Mouse (Mus musculus): ENCODE results near the gene Adcy5.

The Adcy5 gene

DNA sequence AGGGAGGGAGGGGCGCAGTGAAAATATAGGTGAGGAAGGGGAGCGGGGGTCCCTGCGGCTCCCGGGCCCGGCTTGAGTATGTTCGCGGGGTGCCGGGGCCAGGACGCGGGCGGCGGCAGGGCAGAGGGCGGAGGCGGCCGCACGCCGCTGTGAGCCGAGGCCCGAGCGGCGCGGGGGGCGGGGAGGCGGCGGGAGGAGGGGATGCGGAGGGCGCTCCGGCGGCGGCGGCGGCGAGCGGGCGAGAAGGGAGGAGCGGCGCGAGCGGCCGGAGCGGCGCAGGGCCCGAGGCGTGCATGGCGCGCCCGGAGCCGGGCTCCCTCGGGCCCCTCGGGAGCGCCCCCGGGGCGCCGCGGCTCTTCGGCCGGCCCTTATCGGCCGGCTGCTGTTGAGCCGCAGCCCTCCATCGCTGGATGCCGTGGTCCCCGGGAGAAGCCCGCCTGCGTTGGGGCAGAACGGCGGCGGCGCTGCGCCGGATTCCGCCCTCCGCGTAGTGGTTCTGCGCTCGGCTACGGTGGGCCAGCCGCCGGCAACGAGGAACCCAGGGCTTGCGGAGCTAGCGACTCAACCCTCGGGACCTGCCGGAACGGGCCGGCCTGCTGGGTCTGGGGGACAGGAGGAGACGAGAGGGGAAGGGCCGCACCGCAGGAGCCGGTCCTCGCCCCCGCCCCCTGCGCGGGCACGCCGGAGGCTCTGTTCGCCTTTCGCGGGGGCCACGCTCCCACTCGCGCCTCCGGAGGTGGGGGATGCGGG lies at the start of gene Adcy5:
Gene Adcy5, plus strand, starts transcription at position 237 of the 750 bp plus-strand sequence.
- DNase-seq: peak in 1 of 2 experiments; percentile 5

DNA sequence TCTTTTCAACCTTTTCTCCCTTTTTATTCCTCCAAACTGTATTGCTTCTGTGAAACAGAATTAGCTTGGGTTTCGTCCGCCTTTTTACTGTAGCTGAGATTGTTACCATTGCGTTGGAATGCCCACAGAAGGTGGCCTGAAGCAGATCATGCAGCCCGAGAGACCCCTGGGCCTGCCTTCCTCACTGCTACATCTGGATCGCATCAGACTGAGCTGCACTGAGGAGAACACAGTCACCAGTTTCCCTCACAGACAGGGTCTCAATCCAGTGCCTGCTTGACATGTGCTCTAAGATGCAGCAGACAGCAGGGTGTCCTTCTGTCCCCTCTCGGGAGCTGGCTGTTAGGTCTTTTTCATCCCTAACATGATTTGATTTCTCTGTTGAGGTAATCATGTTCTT lies 46.7 kb upstream of the Adcy5 start:
- no peak for DNase-seq

DNA sequence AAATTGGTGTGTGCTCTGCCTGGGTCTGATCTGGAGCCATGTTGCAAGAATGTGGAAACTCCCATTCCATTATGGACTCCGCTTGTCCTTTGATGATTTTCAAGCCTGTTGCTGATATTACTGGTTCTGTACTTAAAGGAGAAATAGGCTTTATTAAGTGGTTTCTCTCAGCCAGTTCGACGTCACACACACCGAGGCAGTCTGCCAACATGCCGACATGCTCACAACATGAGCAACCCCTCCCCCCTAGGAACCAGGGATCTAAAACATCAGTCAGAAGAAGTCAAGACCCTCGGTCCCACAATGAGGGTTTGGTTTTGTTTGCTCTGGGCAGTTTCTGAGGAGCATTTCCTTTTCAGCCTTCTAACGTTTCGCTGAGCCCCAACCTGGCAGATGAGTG lies 45.5 kb upstream of the Adcy5 start:
- DNase-seq: no peak

DNA sequence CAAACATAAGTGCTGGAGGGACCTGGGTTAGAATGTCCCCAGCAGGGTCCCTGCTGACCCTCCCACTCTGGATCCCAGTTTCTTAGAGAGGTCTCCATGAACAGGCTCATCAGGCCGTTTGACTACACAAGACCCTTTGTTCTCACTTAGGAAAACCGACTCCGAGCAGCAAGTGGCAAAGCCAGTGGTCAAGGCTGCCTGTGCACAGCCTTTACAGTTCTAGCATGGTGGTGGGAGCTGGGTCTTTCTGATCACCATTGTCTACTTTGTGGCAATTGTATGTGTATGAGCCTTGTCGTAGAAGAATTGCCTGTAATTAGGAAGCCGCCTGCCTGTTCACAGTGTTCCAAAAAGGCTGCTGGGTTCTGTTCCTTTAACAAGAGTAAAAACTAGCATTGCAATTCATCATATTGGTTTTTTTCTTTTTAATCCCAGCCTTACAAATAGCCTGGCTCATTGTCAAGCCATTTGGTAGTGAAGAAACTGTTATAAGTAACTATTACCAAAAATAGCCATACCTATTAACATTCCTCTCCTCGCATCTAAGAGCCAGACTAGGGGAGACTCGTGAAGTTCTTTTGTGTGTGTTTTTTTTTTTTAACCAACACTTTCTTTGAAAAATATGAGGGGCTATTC lies 44.9 kb upstream of the Adcy5 start:
- no peak for DNase-seq

DNA sequence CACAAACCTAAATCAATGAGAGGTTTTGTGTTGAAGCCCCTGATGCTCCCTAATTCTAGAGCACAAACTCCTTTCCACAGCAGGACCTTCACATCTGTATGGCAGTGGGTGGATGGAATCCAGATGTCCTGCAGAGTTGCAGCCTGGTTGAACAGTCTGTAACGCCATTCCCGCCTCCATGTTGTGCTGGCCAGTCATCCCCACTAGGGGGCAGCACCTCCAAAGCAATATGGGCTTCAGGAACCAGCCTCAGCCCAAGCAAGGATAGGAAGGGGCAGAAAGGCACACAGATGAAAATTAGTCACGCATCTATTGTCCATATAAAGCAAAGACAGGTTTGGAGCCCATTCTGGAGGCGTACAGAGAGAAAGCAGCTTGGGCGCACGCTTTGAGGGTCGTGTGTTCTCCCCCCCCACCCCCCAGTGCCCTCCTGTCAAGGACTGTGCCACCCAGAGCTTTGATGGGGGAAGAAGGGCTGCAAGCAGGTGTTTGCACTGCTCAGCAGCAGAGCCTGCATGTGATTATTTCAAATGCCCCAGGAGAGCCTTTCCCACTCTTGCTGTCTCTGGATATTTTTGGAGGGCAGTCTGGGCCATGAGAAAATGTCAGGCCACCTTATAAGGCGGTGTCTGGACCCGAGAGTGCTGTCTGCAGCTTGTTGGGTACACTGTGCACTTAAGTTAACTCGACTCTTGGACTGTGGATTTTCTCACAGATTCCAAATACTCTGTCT lies 44.1 kb upstream of the Adcy5 start:
- DNase-seq: peak; percentile 30 to 69

DNA sequence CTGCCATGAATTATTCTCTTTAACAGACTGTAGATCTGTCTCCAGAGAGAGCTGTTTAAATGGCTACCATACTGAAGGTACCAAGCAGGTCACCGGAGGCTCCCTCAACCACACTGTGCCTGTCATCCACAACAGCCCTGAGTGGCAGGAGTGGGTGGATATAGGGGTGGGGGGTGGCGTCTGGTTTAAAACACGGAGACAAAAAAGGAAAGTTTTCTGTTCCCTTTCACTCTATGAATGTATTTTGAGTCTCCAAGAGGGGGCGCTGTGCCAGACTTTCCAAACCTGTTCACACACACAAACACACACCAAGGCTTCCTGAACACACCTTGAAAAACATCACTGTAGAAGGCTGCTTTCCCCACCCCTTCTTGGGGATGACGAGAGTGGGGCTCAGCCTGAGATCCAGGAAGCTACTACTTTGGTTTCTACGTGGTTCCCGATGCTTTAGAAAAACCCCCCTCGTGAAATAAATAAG lies 43.5 kb upstream of the Adcy5 start:
- DNase-seq: no peak

DNA sequence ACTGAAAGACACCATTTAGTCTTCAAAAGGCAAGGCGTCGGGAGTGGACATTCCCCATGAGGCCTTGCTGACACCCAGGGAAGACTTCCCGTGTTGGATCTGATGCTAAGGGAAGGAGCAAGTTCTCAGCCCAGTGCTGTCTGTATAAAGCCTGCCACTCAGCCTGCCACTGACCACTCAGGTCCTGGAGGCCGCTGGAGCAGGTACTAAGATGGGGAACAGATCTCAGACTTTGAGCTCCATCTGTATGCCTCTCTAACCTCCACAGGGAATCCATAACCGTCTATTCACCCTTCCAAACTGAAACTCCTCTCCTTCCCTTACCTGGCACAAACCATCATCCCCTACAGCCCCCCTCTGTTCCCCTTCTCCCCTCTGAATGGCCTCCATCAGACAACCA lies 41.2 kb upstream of the Adcy5 start:
- no peak for DNase-seq

DNA sequence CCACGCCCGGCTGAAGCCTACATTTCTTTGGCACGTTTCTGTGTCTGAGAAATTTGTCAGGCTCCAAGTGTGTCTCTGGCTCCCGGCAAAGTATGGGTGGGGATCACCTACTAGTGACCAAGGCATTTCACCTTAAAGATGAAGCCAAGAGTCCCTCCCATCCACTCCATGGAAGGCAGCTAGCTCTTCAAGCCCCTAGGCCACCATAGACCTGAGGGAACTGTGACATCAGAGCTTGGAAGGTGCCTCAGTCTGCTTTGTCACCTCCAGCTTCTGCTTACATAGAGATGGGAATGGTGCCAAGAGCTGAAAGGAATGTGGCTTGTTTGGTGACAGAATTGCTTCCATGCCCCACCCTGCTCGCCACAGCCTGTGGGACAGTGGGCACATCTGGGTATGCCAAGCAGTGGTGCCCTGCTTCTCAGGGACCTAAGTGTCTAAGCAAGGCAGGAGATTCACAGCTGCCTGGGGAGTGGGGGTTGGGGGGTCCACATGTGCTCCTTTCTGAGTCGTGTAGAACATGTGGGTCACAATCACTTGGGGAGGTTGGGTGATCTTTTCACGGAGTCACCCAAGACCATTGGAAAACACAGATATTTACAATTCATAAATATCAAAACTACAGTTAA lies 38.2 kb upstream of the Adcy5 start:
- no peak for DNase-seq

DNA sequence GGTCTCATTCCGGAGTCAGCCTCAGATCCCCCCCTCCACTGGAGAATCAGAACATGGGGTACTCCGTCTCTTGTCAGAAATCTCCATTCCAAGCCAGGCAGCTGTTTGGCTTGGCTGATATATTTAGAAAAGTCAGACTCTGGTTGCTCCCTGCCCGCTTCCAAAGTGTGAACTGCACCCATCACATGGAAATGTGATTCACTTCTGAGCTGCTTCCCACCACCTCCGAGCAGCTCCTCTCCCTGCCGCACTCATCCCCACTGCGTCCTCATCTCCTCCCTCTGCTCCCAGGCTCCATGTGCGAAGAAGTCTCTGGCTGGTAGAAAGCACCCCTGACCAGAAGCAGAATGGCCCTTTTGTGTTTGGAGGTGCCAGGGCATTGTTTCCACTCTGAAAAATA lies 37.2 kb upstream of the Adcy5 start:
- DNase-seq: no peak

DNA sequence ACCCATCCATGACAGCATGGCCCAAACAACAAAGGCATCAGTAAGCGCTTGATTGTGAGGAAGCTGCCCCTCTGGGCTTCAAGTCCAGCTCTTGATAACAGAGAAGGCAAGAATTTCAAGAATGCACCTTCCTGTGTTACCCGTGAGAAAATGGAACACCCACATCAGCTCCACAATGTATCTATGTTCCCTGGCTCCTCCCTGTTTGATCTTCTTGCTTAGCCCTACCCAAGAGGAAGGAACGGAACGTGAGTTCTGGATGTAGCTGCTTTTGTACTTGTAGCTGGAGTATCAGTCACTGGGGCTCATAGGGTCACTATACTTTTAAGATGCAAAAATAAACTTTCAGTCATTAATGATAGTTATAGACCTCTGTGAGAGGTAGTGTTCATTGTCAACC lies 34.1 kb upstream of the Adcy5 start:
- no peak for DNase-seq

DNA sequence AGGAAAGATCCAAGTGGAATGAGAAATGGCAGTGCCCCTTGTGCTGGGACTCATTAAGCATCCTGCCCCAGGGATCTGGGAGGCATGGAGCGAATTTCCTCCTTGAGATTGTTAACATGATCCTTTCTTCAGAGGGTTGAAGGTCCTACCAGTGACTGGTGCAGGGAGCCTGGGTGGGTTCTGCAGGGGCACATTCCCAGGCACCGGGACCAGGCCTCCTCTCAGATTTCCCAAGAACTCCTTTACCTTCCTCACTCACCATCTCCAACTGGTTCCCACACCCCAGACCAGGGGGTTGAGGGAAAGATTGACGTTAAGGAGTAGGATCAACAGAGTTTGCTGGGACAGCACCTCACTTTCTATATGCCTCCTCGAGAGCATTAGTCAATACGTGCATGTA lies 27.4 kb upstream of the Adcy5 start:
- DNase-seq: no peak

DNA sequence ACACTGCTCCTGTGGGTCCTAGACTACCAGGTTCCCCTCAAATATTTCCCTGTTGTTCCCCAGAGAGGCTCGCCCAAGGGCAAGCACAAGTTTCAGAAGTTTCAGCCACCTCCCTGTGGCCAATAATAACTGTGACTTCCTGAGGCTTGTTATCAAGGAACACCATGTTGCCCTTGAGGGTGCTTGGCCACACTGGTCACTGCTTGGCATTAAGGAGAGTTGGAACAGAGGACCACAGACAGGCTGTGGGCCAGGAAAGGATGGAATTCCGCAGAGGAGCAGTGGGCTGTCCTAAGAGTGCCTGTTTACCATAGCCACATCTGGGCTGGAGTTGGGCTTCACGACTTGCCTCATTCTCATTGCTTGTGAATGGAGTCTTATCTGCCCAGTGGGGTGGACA lies 24.5 kb upstream of the Adcy5 start:
- DNase-seq: no peak

DNA sequence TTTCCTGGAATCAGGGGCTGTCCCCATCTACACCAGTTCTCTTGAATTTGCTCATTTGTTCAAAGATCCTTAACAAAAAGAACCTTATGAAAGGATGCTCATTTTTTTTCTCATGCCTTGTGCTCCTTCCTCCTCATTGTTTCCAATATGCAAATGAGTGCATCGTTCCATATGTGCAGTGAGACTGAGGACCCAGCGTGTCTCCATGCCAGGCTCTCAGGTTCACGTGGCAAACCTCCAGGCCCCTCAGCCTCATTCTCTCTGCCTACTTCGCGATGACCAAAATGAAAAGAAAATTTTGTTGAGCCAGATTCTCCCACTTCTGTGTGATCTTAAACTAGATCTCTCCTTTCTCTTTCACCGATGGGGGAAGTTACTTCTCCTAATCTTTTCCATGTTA lies 15.3 kb upstream of the Adcy5 start:
- no peak for DNase-seq

DNA sequence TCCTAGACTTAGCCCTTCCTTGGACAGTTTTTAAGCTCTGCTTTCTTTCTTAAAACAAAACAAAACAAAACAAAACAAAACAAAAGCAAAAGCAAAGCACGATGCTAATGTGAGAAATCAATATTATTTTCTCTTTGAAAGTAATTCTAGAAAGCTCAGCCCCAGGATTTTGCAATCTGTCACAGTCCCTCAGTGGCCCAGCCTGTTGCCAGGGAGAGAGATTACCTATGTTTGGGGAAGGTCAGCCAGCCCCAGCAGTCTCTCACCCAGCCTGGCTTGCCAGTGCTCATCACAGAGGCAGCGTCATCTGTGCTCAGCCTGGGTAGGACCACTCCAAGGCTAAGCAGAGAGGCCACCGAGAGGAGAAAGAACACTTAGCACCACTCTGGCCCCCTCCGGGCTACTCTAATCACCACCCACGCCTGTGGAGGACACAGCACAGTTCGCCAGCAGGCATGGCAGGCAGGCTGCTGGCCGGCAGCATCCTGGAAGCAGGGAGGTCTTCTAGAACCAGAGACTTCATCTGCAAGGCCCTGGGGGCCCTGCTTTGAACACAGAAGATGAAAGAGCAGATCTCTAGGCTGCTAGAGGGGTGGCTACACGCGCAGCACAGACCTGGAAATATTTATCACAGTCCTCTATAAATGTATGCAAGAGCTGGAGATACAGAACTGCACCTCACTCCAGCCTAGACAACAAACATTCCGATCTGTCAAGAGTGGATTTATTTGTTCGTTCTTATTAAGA lies 14.6 kb upstream of the Adcy5 start:
- no peak for DNase-seq

DNA sequence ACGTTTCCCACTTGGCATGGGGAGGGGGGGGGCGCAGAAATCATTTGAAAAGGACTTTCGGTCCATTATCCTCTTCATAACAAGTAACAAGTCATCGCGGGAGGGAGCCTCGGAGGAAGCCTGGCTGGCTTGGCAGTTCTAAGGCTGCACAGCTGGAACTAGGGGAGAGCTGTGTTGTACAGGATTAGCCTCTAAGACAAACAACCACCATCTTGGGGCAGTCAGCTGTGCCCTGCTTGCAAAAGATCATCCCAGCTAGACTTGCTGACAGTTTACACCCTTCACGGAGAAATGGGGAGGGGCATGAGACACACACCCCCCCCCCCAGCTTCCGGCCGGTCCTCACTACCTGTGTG lies 14.1 kb upstream of the Adcy5 start:
- no peak for DNase-seq

DNA sequence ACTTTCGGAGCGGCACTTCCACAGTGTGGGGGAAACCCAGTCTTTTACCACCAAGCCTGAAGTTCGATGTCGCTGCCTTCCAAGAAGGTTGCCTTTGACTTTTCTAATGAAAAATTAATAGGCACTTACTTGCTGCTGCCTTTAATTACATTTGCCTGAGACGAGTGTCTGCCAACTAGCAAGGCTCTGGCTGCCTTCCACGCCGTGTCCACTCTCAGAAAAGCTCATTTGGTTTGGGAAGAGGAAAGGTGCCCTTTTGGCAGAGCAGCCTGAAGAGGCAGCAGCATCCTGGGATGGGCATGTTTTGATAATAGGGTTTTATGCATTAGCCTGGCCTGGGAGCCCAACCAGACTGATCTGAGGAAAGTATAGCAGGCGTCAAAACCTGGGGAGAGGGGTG lies 12.8 kb upstream of the Adcy5 start:
- no peak for DNase-seq

DNA sequence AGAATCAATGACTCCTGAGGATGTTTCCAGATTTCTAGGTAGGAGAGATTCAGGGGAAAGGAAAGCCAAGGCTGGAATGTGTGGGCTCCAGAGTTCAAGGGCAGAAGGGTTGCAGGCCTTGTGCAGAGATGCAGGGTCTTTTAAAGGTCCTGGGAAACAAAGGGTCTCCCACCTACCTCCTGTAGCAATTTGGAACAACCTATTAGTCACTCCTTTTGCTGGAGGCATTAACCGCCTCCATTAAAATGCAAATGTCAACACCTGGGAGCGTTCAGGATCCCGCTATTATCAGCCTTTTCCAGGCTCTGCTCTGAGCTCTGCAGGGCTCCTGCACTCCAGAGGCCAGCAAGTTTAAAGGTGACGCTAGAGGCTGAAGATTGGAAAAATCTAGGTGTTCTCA lies 8.5 kb upstream of the Adcy5 start:
- DNase-seq: no peak

DNA sequence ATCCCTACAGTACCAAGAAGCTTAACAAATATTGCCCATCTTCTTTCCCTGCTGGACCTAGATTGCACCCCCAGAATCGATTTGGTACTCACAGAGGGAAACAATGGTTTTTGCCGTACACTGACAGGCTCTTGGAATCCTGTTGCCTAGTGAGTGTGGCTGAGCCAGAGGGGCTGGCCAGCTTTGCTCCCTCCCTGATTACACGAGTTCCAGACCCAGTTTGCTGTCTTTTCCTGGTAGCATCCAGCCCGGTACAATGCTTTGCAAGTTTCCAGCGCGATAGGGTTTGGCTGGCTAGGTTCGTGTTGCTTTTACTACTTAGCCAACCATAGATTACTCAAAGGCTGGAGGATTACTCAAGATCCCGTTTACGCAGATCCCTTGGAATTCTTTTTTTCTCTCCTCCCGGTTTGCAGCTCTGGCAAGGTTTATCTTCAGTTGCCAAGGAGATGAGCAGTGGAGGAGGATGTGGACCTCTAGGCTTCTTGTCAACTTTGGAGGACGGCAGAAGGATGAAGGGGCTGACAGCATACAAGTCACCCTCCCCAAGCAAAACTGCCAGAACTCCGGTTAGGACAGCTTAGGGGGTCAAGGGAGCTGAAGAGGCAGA lies 1.4 kb upstream of the Adcy5 start:
- DNase-seq: no peak

DNA sequence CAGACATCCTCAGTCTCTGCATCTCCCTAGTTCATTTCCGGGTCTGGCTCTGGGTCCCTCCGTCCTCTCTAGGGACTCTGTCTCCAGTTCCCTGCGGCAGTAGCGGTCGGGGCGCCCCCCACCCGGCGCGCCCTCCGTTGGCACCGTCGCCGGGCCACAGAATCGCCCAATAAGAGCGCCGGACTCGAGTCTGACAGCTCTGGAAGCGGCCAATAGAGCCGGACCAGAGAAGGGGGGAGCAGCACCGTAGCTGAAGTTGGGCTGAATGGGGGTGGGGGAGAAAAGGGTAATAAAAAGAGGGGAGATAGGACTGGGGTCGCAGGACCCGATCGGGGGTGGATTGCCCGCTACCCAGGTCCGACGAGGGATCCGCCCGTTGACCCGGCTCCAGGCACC lies 434 bp upstream of the Adcy5 start:
- no peak for DNase-seq

DNA sequence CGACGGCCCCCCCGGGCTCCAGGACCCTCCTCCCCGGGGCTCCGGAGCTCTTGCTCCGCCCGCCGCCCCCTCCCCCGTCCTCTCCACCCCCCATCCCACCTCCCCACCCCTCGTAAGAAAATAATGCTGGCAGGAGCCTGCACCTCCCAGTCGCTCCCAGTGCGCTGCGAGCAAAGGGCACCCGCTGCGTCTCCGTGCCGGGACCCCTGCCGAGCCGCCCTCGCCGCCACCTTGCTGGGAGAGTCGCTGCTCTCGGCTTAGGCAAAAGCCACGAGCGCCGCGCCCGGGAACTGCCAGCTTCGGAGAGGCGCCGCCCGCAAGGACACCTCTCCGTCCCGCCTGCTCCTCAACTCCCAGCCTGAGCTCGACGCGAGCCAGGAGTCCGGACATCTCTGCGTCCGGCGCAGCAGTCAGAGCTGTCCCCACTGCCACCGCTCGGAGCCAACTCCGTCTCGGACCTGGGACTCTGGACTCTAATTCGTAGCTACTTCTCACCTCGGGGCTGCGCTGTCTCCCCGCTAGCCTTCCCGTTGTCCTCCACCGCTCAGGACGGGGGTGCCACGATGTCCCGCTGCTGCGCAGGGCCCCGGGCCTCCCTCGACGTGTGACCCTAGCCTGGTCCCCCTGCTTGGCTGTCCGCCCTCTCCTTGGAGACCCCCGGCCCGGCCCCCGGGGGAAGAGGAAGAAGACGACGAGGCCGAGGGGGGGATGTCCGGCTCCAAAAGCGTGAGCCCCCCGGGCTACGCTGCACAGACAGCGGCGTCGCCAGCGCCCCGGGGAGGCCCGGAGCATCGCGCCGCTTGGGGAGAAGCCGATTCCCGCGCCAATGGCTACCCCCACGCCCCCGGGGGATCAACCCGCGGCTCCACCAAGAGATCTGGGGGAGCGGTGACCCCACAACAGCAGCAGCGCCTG lies 971 bp downstream of the Adcy5 start:
- DNase-seq: peak in 1 of 2 experiments; percentile 14

DNA sequence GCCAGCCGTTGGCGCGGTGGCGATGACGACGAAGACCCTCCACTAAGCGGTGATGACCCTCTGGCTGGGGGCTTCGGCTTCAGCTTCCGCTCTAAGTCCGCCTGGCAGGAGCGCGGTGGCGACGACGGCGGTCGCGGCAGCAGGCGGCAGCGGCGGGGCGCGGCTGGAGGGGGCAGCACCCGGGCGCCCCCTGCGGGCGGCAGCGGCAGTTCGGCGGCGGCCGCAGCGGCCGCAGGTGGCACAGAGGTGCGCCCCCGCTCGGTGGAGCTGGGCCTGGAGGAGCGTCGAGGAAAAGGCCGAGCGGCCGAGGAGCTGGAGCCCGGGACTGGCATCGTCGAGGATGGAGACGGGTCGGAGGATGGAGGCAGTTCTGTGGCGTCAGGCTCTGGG lies 1.6 kb downstream of the Adcy5 start:
- DNase-seq: peak in 1 of 2 experiments; percentile 10
